Mouse (Mus musculus) liver, adult 2 months (tissue): ENCODE data around the gene Gm45808. TPM values are rescaled to one million over a fixed set of nuclear protein-coding genes. Genes with fewer than 3 reads are reported as not detected.
A peak's percentile ranks its signal among the peaks of the same experiment; 100 is the strongest.
"Not testable (repeated sequence)": the region's sequence is repeated elsewhere in the genome, so short reads cannot be mapped to it uniquely, and the experiment has no call there.

Experiments
- DNase-seq: peaks from one replicate; pipeline ENCODE4 v3.0.0-alpha.2; 2011; ENCODE audit warnings: low read depth, low spot score; ENCODE audit errors: extremely low read depth
- H3K27ac ChIP-seq: fragments of 200-500 bp; replicated peaks from 2 replicates; pipeline ENCODE4 v1.5.1; 2012; ENCODE audit warnings: low read depth, mild to moderate bottlenecking, control low read depth, inconsistent platforms, low read length; ENCODE audit not compliant: insufficient read depth
- H3K27me3 ChIP-seq: fragments of 200-500 bp; 2 replicates; pipeline ENCODE4 v1.6.1; 2012; ENCODE audit warnings: mild to moderate bottlenecking, moderate library complexity, low read length, inconsistent platforms; ENCODE audit not compliant: control insufficient read depth, insufficient read depth
- H3K36me3 ChIP-seq: fragments of 200-500 bp; 2 replicates; pipeline ENCODE4 v1.6.1; 2012; ENCODE audit warnings: low read length, inconsistent platforms; ENCODE audit not compliant: control insufficient read depth, insufficient read depth
- H3K4me1 ChIP-seq: fragments of 200-500 bp; 2 replicates; pipeline ENCODE4 v1.6.1; 2011; ENCODE audit warnings: low read length; ENCODE audit not compliant: control insufficient read depth, insufficient read depth
- H3K4me3 ChIP-seq: fragments of 200-500 bp; 2 replicates; pipeline ENCODE4 v1.5.1; 2011; ENCODE audit warnings: low read depth, mild to moderate bottlenecking, control low read depth, low read length, moderate library complexity; ENCODE audit not compliant: insufficient read depth
- H3K79me2 ChIP-seq: fragments of 200-500 bp; 2 replicates; pipeline ENCODE4 v1.6.1; 2012; ENCODE audit warnings: inconsistent platforms, mild to moderate bottlenecking, low read length, moderate library complexity; ENCODE audit not compliant: control insufficient read depth, insufficient read depth
- H3K9ac ChIP-seq: fragments of 200-500 bp; 2 replicates; pipeline ENCODE4 v1.6.1; 2012; ENCODE audit warnings: low read depth, mild to moderate bottlenecking, control low read depth, inconsistent platforms, low read length
- CTCF ChIP-seq: fragments of 200-500 bp; IDR thresholded peaks from 2 replicates; pipeline ENCODE4 v1.5.1; 2011; ENCODE audit warnings: low read depth, low read length, control low read depth
- POLR2A ChIP-seq: fragments of 200-500 bp; IDR thresholded peaks from 2 replicates; pipeline ENCODE4 v1.6.1; 2011; ENCODE audit warnings: low read length, control low read depth; ENCODE audit not compliant: insufficient read depth; ENCODE audit errors: extremely low read depth
- WGBS: fragments of 180-500 bp; shearing (Covaris S2); methylation state at CpG from one replicate; pipeline ENCODE4 v1.1.7; 2018; 5-methylcytosine and 5-hydroxymethylcytosine counted together
- polyA plus RNA-seq: library from polyadenylated mRNA; depleted of rRNA; stranded (reverse); fragments of >200 nt; gene quantifications from 2 replicates; pipeline ENCODE4 v1.2.3, GENCODE M21; 2012
- total RNA-seq: library from RNA; depleted of rRNA; stranded (reverse); fragments of >200 nt; gene quantifications from 2 replicates; pipeline ENCODE4 v1.2.3, GENCODE M21; 2014

Gm45808 gene
- total and polyA plus RNA-seq, 2 experiments: 0.28 to 1.3 TPM

- Histone ChIP-seq H3K27me3 (no peaks in the 10 kb centered on the region), H3K4me3 (peak overlapping the region; percentile 72), H3K4me1 (peaks cover 24% of the 10 kb centered on the region), H3K36me3 (peaks cover 18% of the 10 kb centered on the region), H3K27ac (peak overlapping the region; percentile 99), H3K79me2 (peaks cover 16% of the 10 kb centered on the region), H3K9ac (peak overlapping the region; percentile 76)
- TF ChIP-seq POLR2A: 0 out of 2 replicates have a peak, but pooled peaks have one; percentile 18
- TF ChIP-seq CTCF: no peak
- WGBS: 5% methylated on average over 13 of the region's 13 CpGs
- peak; percentile 92 for DNase-seq
Observed at GRCm38 (mm10) chr7:45460860-45461314, 25.7 kb downstream of the Gm45808 start.

GRCm38 (mm10) chr7:45460377-45460776 lies 26.2 kb downstream of the Gm45808 start:
- Histone ChIP-seq H3K4me1 (peaks cover 18% of the 10 kb centered on the region), H3K27me3 (no peaks in the 10 kb centered on the region), H3K79me2 (peaks cover 11% of the 10 kb centered on the region), H3K4me3 (peak overlapping the region; percentile 72), H3K27ac (peak overlapping the region; percentile 99), H3K9ac (peak overlapping the region; percentile 76), H3K36me3 (peaks cover 18% of the 10 kb centered on the region)
- TF ChIP-seq POLR2A (0 out of 2 replicates have a peak, but pooled peaks have one; percentile 35), CTCF (no peak)
- 13% methylated on average over 7 of the region's 7 CpGs for WGBS
- peak; percentile 85 for DNase-seq

GRCm38 (mm10) chr7:45459564-45460140 lies 27.0 kb downstream of the Gm45808 start, which contains the start of gene Ftl1:
TSS of gene Ftl1 (minus strand) at chr7:45459884.
- peak; percentile 92 for DNase-seq
- under 1% methylated on average over 37 of the region's 37 CpGs for WGBS
- peaks cover 16% of the 10 kb centered on the region for H3K36me3 ChIP-seq
- H3K4me1 ChIP-seq: peaks cover 16% of the 10 kb centered on the region
- H3K27me3 ChIP-seq, H3K79me2 ChIP-seq: not testable (repeated sequence)
- peak within 1 kb of the TSS; percentile 99 for H3K27ac ChIP-seq
- peak; percentile 95 for TF ChIP-seq POLR2A
- peak within 1 kb of the TSS; percentile 72 for H3K4me3 ChIP-seq
- peak within 1 kb of the TSS; percentile 85 for H3K9ac ChIP-seq

- peak overlapping the region; percentile 62 for H3K4me3 ChIP-seq
- peak; percentile 55; the same call in 1 of the 2 replicates for TF ChIP-seq POLR2A
- no peak for TF ChIP-seq CTCF
- H3K9ac ChIP-seq: peak overlapping the region; percentile 85
- peak; percentile 38 for DNase-seq
- peaks cover 14% of the 10 kb centered on the region for H3K4me1 ChIP-seq
- no peaks in the 10 kb centered on the region for H3K27me3 ChIP-seq
- 1% methylated on average over 43 of the region's 43 CpGs for WGBS
- peak overlapping the region; percentile 84 for H3K27ac ChIP-seq
- peaks cover 7% of the 10 kb centered on the region for H3K79me2 ChIP-seq
- H3K36me3 ChIP-seq: peaks cover 15% of the 10 kb centered on the region
Observed at GRCm38 (mm10) chr7:45458748-45459563, 27.7 kb downstream of the Gm45808 start.

- Histone ChIP-seq H3K27ac (peak overlapping the region; percentile 84), H3K79me2 (peaks cover 7% of the 10 kb centered on the region), H3K9ac (peak overlapping the region; percentile 85), H3K36me3 (peaks cover 13% of the 10 kb centered on the region), H3K4me3 (peak overlapping the region; percentile 62), H3K4me1 (peaks cover 14% of the 10 kb centered on the region; the same call in 1 of the 2 replicates), H3K27me3 (no peaks in the 10 kb centered on the region)
- WGBS: 11% methylated on average over 10 of the region's 10 CpGs
- DNase-seq: peak; percentile 97
- TF ChIP-seq POLR2A (peak; percentile 41), CTCF (peak; percentile 28; the same call in 1 of the 2 replicates)
Observed at GRCm38 (mm10) chr7:45457204-45458060, 29.2 kb downstream of the Gm45808 start.
